Mouse (Mus musculus): ENCODE data around the gene Actn3. TPM values are rescaled to one million over a fixed set of nuclear protein-coding genes. Genes with fewer than 3 reads are reported as not detected.
"Not testable (repeated sequence)": the region's sequence is repeated elsewhere in the genome, so short reads cannot be mapped to it uniquely, and the experiment has no call there.

The Actn3 gene
- polyA plus RNA-seq, 3 experiments from 2014 or later = 0.36 TPM; not detected in 2

DNA sequence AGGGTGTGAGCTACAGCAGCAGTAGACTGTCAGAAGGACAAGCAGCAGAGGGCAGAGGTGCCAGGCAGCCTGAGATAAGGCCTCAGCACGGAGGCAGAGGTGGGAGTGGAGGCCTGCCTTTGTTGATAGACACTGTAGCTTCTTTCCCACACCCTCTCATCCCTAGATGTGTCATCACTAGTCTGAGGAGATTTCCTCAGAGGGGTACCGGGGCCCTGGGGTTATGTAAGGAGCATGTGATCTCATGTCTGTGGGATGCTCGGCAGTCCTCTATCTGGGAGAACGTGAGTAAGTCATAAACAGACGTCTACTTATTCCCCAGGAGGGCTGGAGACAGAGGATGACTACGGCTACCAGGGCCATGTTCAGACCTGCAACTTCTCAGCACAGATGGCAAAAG lies 18.6 kb downstream of the Actn3 start:
- ATAC-seq = no peak

DNA sequence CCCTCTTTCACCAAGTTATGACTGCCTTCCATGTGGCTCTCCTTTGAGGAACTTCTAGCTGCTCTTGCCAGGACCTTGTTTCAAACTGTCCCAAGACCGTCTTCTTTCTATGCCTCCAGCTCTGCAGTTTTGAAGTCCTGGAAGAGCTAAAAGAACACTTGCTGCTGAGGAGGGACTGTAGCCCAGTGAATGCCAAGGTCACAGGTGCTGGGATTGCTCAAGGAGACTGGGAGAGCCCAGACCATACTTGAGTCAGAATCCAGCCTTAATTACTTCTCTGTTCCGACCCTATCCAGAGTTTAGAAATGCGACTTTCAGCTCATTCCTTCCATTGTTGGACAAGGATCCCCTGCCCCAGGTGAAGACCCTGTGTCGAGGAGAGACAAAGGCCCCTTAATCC lies 21.8 kb downstream of the Actn3 start:
- no peak for ATAC-seq

- no peak for ATAC-seq
Measured at GRCm38 (mm10) chr19:4855470-4855820, 22.3 kb downstream of the Actn3 start.

- no peak for ATAC-seq
Measured at GRCm38 (mm10) chr19:4854552-4855469, 22.9 kb downstream of the Actn3 start, which contains the start of gene Ctsf. TSS of gene Ctsf (plus strand) at chr19:4855130.

GRCm38 (mm10) chr19:4850281-4850680 lies 27.4 kb downstream of the Actn3 start:
- ATAC-seq = no peak

DNA sequence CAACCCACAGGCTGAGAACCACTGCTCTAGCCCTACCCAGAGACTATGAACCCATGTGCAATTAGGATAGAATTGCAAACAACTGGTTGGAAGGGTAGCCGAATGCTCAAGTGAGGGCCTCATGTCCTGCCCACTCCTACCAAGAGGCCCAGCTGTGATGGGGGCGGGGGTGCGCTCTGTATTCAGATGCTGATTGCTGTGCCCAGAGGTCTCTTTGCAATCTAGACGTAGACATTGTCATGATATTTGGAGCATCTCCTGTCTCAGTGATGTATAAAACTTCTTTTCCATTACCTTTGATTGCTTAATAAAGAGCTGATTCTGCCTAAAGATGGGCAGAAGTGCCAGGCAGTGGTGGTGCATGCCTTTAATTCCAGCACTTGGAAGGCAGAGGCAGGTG lies 27.9 kb downstream of the Actn3 start:
- no peak for ATAC-seq

- ATAC-seq = peak; percentile 65
Measured at GRCm38 (mm10) chr19:4847490-4847889, 30.2 kb downstream of the Actn3 start.

- no peak for ATAC-seq
Measured at GRCm38 (mm10) chr19:4845846-4846245, 31.9 kb downstream of the Actn3 start.

DNA sequence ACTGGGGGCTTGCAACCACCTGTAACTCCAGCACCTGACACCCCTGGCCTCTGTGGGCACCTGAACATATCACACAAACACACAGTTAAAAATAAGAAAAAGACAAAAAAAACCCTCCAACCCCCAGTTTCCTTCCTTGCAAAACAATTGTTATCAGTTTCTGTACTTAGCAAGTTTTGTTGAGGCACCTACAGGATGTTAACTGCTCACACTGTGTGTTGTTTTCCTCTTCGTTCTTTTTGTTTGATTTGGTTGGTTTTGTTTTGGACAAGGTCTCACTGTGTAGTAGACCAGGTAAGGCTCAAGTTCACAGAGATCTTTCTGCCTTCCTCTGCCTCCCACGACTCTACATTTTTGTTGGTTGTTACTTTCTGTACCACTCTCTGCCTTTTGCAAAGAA lies 35.1 kb downstream of the Actn3 start:
- no peak for ATAC-seq

DNA sequence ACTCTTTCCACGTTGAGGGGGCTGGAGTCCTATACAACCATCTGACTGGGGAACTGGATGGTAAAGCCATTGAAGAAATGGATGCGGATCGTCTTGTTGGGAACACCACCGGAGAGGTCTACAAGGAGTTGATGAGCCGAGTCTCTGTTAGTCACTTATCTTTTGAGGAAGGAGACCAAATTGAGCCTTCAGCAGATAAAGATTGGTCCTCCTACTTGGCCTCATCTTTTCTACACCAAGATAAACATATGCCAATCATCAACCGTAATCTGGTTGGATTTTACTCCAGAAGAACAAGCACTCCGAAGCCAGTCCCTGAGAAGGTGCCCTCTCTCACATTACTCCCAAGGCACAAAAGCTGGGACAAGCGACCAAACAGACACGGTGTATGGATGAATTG lies 36.9 kb downstream of the Actn3 start:
- ATAC-seq = no peak

DNA sequence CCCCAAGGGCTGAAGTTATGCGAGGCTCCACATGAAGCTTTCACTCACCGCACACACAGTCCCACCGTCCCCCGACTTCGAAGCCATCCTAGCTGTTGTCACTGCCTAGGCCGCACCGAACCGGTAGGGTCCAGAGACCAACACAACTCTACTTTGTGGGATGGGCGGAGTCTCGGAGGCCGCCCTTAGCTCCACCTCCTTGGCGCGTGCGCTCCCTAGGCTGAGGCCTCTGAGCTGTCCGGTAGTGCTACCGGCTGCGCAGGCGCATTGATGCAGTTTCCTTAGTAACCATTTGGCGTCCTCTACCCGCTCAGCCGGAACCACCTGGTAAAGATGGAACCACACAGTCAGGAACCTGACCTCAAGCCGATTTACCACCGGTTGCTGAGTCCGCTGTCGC lies 38.6 kb downstream of the Actn3 start, which contains the start of the genes Ccs and Ccdc87:
TSS of gene Ccs (minus strand) at position 184 of the 400 bp plus-strand sequence.
TSS of gene Ccdc87 (plus strand) at position 218 of the 400 bp plus-strand sequence.
- peak; percentile 98 for ATAC-seq

DNA sequence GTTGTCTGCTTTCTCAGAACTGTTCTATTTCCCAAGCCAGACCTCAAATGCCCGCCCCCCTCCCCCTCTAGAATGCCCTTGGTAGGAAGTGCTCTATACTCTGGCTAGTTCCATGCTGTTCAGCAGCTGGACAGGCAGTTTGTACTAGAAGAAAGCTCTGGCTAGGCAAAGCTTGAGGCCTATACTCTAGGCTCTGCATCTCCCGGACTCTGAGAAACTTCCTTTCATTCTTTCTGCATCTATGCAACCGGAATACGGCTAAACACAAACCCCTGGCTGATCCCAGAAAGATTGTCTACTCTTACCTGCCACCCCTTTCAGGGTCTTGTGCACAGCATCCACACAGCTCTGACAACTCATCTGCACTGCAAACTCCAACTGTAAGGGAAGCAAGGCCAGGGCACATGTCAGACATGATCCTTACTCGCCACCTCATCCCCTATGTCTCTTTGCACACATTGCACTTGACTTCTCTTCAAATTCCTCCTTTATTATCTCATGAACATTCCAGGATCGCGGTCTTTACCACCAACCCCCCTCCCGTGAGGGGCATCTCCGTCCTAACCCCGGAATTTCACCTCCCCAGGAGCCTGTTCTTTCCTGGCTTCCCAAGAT lies 39.1 kb downstream of the Actn3 start:
- no peak for ATAC-seq

DNA sequence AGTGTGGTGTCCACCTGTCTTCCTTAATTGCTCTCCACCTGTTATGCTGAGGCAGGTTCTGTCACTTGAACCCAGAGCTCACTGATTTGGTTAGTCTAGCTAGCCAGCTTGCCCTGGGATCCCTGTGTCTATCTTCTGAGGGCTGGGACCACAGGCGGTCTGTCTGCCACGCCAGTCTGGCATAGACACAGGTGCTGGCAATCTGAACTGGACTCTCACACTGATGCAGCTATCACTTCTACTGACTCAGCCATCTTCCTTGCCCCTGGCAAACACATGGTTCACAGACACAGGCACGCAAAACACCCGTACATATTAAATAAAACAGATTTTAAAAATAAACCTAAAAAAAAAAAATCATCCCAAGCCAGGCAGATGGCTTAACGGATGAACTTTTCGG lies 40.7 kb downstream of the Actn3 start:
- ATAC-seq = no peak

DNA sequence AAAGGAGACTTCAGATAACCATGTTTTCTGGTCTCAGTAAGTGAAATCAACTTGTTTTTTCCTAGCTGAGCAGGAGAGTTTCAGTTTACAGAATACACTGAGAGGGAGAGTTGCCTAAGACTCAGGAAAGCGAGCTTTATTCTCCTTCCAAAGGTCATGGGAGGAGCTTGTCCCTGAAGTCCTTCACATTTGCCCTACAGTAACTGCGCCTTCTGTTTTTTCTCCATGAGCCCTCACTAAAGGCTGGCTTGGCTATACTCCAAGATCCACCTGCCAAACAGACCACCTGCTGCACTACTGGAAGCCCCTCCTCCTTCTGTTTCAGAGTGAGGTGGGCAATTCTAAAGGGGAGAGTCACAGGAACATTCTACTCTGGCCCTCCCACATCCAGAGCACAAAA lies 41.6 kb downstream of the Actn3 start:
- ATAC-seq = no peak

DNA sequence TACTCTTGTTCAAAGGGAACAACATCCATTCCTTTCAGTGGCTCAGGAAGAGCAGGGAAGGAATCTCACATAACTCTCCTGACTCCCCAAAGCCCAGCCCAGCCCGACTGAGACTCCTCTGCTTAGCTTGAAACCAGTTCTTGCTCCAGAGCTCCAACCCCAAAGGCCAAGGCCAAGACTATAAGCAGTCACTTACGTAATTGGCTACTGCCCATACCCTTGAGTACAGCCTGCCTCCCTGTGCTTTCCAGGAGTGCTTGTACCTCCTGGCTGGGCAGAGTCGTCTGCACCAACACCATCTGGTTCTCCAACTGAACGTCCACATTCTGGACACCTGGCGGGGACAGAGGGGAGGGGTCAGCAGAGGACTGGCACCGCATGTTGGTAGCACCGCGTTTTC lies 43.7 kb downstream of the Actn3 start:
- no peak for ATAC-seq

- ATAC-seq = no peak
Measured at GRCm38 (mm10) chr19:4829156-4829555, 48.6 kb downstream of the Actn3 start.

DNA sequence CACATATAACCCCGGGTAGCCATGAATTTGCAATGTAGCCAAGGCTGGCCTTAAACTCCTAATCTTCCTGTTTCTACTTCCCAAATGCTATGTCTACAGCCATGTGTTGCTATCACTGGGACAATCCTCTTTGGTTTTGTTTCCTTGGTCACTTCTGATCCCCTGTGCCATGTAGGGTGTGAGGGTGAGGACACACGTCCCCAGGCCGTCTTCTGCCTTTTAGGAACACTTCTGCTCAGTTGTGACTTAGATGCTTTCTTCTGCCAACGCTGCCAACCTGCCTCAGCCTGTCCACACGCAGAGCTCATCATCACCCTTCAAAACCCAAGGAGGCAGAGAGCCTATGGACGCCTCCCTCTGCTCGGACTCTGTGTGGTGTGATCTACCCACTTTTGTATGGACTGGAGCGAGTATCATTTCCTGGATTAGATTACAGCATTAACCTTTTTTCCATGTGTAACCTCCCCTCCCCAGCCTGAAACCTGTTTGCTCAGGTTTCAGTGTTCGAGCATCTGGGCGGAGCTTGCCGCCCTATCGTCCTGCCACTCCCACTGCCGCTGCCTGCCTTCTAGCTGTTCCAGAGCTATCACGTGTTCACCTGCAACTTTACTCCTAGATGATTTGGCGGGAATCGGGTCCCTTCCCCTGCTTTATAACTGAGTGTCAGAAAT lies 49.1 kb downstream of the Actn3 start:
- ATAC-seq = no peak

DNA sequence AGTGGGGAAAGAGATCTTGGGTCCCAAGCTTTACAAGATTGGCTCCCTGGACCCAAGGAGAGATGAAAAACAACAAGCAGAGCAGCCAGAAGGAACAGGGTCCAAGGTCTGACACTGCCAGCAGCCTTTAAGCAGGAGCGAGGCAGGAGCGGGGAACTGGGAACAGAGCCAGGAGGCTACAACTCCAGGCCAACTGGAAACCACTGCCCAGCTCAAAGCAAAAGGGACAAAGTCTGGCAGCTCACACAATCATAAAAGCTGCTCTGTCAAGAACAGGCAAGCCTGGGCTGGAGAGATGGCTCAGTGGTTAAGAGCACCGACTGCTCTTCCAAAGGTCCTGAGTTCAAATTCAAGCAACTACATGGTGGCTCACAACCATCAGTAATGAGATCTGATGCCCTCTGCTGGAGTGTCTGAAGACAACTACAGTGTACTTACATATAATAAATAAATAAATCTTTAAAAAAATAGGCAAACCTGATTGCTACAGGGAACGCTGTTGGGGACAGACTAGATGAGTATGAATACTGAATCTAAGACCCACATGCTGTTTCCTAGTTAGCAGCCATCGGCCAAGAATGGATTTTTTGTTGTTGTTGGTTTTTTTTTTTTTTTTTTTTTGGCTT lies 56.9 kb downstream of the Actn3 start:
- ATAC-seq = no peak

GRCm38 (mm10) chr19:4817182-4817835 lies 60.4 kb downstream of the Actn3 start:
- ATAC-seq = no peak

- no peak for ATAC-seq
Measured at GRCm38 (mm10) chr19:4813015-4813414, 64.7 kb downstream of the Actn3 start.

GRCm38 (mm10) chr19:4812334-4812949 lies 65.3 kb downstream of the Actn3 start:
- not testable (repeated sequence) for ATAC-seq

GRCm38 (mm10) chr19:4811909-4812242 lies 65.8 kb downstream of the Actn3 start:
- no peak for ATAC-seq

Data from inflammation-experienced regulatory T-cells, adult 6 months (primary cell).